Mouse (Mus musculus) small intestine, adult 2 months (tissue): ENCODE results near the gene Tmem56.

Experiments used
- CTCF ChIP-seq: fragments of 200-500 bp; IDR thresholded peaks from 2 replicates; pipeline ENCODE4 v1.5.1; 2012; ENCODE audit warnings: low read depth, mild to moderate bottlenecking, control low read depth, inconsistent platforms, low read length, moderate library complexity, mixed read lengths; ENCODE audit not compliant: insufficient replicate concordance, insufficient read length; ENCODE audit errors: extremely low read depth
- POLR2A ChIP-seq: fragments of 200-500 bp; IDR thresholded peaks from 2 replicates; pipeline ENCODE4 v1.6.1; 2012; ENCODE audit warnings: low read depth, mild to moderate bottlenecking, control low read depth, inconsistent platforms, low read length, moderate library complexity

DNA sequence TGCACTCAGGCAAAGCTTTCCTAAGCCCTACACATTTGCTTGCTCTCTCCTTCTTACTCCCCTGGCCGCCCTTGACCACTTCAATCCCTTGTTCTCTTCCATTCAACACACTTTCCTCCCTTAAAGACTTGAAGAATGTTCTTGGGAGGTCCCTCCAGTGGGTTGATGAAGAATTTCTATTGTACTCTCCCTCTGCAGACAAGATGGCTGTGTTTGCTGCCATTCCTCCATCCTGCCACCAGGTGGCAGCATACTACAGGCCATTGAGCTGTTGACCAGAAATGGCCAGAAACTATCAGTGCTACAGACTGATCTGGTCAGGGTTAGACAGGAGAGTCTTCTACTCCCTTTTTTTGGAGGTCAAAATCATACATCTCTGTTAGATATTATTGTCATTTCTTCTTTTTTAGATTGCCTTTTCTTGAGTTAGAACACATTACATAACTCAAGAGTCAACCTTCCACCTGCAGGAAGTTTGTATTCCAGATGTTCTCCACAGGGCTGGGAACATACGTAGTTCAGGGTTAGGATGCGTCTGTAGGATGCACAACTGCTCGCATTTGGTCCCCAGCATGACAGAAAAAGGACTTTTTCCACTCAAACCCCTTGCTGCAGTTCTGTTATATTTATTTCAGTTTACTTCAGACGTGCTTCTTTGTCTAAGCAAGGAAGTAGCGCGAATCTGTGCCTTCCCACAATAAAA, 24.8 kb upstream of the Tmem56 start:
- peak; percentile 96; the same call in 1 of the 2 replicates for TF ChIP-seq CTCF
- no peak for TF ChIP-seq POLR2A
